Mouse (Mus musculus): ENCODE data around the gene Isg20l2. TPM values are rescaled to one million over a fixed set of nuclear protein-coding genes. Genes with fewer than 3 reads are reported as not detected.

Isg20l2 gene
- polyA plus RNA-seq, 1 experiment from 2014 or later: 51.0 TPM

DNA sequence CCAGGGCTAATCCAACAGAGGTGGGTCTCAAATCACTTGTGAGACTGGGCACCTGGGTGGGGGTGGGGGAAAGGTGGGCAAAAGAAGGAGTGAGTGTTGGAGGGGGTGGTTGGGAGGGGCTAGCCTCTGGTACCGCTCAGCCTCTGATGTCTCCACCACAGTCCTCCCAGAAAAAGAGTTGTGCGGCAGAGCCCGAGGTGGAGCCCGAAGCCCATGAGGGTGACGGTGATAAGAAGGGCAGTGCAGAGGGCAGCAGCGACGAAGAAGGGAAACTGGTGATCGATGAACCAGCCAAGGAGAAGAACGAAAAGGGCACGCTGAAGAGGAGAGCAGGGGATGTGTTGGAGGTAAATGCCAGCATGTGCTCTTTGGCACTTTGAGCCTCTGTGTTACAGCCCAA is 16.2 kb upstream of the Isg20l2 start:
- Histone ChIP-seq H3K27me3 (no peaks in the 10 kb centered on the region), H3K4me2 (replicated peaks) (no peak overlapping the region), H3K9ac (replicated peaks) (no peak overlapping the region), H3K4me1 (replicated peaks) (peaks cover 29% of the 10 kb centered on the region), H3K36me3 (peaks cover 47% of the 10 kb centered on the region), H3K9me3 (no peaks in the 10 kb centered on the region), H3K4me3 (replicated peaks) (no peak overlapping the region), H3K27ac (no peak overlapping the region)
- WGBS: 94% methylated on average over 10 of the region's 10 CpGs
- ATAC-seq: no peak

GRCm38 (mm10) chr3:87916990-87917389 is 13.1 kb upstream of the Isg20l2 start:
- Histone ChIP-seq H3K4me1 (replicated peaks) (peaks cover 15% of the 10 kb centered on the region), H3K27ac (no peak overlapping the region), H3K36me3 (peaks cover 50% of the 10 kb centered on the region), H3K9ac (replicated peaks) (no peak overlapping the region), H3K4me3 (replicated peaks) (no peak overlapping the region), H3K4me2 (replicated peaks) (no peak overlapping the region), H3K27me3 (no peaks in the 10 kb centered on the region), H3K9me3 (no peaks in the 10 kb centered on the region)
- WGBS: 96% methylated on average over 1 of the region's 1 CpGs
- no peak for ATAC-seq

- Histone ChIP-seq H3K36me3 (peaks cover 60% of the 10 kb centered on the region), H3K9ac (replicated peaks) (no peak overlapping the region), H3K9me3 (no peaks in the 10 kb centered on the region), H3K27me3 (no peaks in the 10 kb centered on the region), H3K27ac (0 out of 2 replicates have a peak overlapping the region, but pooled peaks have one; percentile 19), H3K4me1 (replicated peaks) (peaks cover 15% of the 10 kb centered on the region), H3K4me3 (replicated peaks) (no peak overlapping the region), H3K4me2 (replicated peaks) (peak overlapping the region; percentile 76)
- 98% methylated on average over 1 of the region's 1 CpGs for WGBS
- no peak for ATAC-seq
These were observed 11.6 kb upstream of the Isg20l2 start for GRCm38 (mm10) chr3:87918551-87918950.

DNA sequence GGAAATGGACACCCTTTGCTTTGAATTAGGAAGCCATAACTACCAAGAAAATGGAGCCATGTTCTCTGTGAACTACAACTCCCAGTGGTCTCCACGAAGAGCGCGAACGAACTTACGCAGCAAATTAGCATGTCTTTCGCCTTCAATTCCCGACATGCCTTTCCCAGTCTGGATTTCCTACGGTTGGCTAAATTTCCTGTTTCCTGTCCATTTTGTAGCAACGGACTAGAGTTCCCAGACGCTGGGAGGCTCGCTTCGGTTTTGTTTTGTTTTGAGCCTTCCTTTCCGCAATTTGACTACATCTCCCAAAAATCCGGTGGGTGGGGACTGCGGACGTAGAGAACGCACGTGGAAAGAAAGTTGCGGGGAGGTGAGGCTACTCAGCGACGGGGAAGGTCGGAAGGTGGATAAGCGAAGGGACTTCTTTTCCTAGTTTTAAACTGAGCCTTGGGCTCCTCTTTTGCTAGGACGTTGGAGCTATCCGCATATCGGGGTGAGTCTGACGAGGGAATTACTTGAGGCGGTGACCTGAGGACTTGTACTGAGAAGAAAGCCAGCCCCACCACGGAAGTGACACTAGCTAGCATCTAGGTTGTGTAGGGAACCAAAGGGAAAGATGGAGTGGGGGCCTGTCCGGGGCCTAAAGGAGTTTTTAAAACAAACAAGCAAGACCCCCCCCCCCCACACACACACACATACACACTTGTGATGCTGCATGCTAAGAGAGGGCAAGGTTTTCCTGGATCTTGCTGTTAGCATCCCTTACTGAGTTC is 10.6 kb upstream of the Isg20l2 start, which contains the start of gene Mrpl24:
Gene Mrpl24 (plus strand): TSS at position 171 of the 773 bp plus-strand sequence.
- Histone ChIP-seq H3K4me3 (replicated peaks) (peak within 1 kb of the TSS; percentile 57), H3K27me3 (no peaks in the 10 kb centered on the region), H3K27ac (peak within 1 kb of the TSS; percentile 45), H3K4me1 (replicated peaks) (peaks cover 15% of the 10 kb centered on the region), H3K36me3 (peaks cover 60% of the 10 kb centered on the region), H3K9ac (replicated peaks) (peak within 1 kb of the TSS; percentile 70), H3K9me3 (no peaks in the 10 kb centered on the region), H3K4me2 (replicated peaks) (peak within 1 kb of the TSS; percentile 76)
- ATAC-seq: peak; percentile 86
- under 1% methylated on average over 30 of the region's 30 CpGs for WGBS

GRCm38 (mm10) chr3:87920270-87920943 is 9.7 kb upstream of the Isg20l2 start:
- H3K4me2 ChIP-seq (replicated peaks): peak overlapping the region; percentile 76
- H3K4me1 ChIP-seq (replicated peaks): peaks cover 15% of the 10 kb centered on the region
- 71% methylated on average over 9 of the region's 9 CpGs for WGBS
- H3K27me3 ChIP-seq: no peaks in the 10 kb centered on the region
- no peak for ATAC-seq
- no peak overlapping the region for H3K27ac ChIP-seq
- H3K9ac ChIP-seq (replicated peaks): peak overlapping the region; percentile 70; the same call in 1 of the 2 replicates
- no peaks in the 10 kb centered on the region for H3K9me3 ChIP-seq
- H3K4me3 ChIP-seq (replicated peaks): peak overlapping the region; percentile 57
- peaks cover 60% of the 10 kb centered on the region for H3K36me3 ChIP-seq

- H3K4me1 ChIP-seq (replicated peaks): peaks cover 20% of the 10 kb centered on the region
- 85% methylated on average over 7 of the region's 7 CpGs for WGBS
- no peaks in the 10 kb centered on the region for H3K27me3 ChIP-seq
- no peak overlapping the region for H3K4me2 ChIP-seq (replicated peaks)
- peaks cover 60% of the 10 kb centered on the region for H3K36me3 ChIP-seq
- ATAC-seq: no peak
- no peak overlapping the region for H3K4me3 ChIP-seq (replicated peaks)
- no peaks in the 10 kb centered on the region for H3K9me3 ChIP-seq
- no peak overlapping the region for H3K27ac ChIP-seq
- no peak overlapping the region for H3K9ac ChIP-seq (replicated peaks)
These were observed 5.1 kb upstream of the Isg20l2 start for GRCm38 (mm10) chr3:87924996-87925395.

DNA sequence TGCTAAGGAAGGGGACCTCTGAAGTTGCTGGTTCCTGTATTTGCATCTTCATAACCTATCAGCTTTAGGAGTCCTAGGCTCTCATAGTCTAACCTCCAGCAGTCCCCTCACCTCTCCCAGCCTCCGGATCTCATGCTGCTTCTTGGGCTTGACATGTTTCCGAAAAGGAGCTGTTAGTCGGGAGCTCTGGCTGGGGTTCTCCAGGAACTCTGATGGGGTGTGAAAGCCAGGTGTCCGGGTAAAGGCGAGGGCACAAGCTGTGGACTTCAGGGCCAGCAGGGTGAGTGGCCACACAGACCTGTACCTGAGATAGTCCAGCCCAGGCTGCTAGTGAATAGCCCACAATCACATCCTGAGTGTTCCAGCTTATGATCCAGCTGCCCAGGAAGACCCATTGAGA is 2.7 kb upstream of the Isg20l2 start:
- Histone ChIP-seq H3K4me2 (replicated peaks) (no peak overlapping the region), H3K9me3 (no peaks in the 10 kb centered on the region), H3K27ac (no peak overlapping the region), H3K27me3 (no peaks in the 10 kb centered on the region), H3K36me3 (peaks cover 61% of the 10 kb centered on the region), H3K4me1 (replicated peaks) (peaks cover 26% of the 10 kb centered on the region), H3K4me3 (replicated peaks) (no peak overlapping the region), H3K9ac (replicated peaks) (no peak overlapping the region)
- WGBS: 89% methylated on average over 5 of the region's 5 CpGs
- ATAC-seq: no peak

DNA sequence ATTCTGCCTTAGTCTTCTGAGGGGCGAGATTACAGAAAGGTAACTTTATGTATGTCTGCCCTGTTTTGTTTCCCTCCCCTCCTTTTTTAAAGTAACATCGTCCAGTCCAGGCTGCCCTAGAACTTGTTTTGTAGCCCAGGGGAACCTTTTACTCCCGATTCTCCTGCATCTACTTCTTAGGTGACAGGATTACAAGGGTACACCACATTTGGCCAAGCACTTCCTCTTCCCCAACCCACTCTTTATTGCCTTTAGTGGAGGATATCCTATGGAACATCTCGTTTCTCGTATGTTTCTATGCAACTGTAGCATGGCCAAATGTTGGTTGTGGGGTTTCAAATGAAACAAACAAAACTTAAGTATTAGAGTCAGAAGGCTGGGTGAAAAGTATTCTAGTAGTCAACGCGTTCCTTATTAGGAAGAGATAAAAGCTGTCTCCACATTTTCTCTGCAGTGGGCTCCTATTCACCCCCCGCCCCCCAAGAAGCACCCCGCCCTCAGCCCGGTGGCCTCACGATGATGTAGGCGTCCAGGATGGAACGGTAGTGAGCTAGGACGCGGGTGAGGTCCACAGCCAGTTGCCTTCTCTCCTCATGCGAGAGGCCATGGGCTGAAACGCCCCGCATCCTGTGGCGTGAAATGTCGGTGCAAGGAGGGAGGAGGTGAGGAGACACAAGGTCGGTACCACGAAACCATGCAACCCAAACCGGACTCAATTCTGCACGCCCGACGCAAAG is 605 bp upstream of the Isg20l2 start:
- H3K4me1 ChIP-seq (replicated peaks): peaks cover 42% of the 10 kb centered on the region
- peak overlapping the region; percentile 90 for H3K27ac ChIP-seq
- no peaks in the 10 kb centered on the region for H3K9me3 ChIP-seq
- 7% methylated on average over 26 of the region's 26 CpGs for WGBS
- peak; percentile 73 for ATAC-seq
- H3K9ac ChIP-seq (replicated peaks): peak overlapping the region; percentile 91
- H3K4me2 ChIP-seq (replicated peaks): peak overlapping the region; percentile 77
- H3K27me3 ChIP-seq: no peaks in the 10 kb centered on the region
- peak overlapping the region; percentile 94 for H3K4me3 ChIP-seq (replicated peaks)
- H3K36me3 ChIP-seq: peaks cover 58% of the 10 kb centered on the region

- Histone ChIP-seq H3K9ac (replicated peaks) (no peak overlapping the region), H3K9me3 (no peaks in the 10 kb centered on the region), H3K27ac (no peak overlapping the region), H3K4me1 (replicated peaks) (peaks cover 57% of the 10 kb centered on the region), H3K27me3 (no peaks in the 10 kb centered on the region), H3K36me3 (peaks cover 64% of the 10 kb centered on the region), H3K4me2 (replicated peaks) (no peak overlapping the region), H3K4me3 (replicated peaks) (no peak overlapping the region)
- 87% methylated on average over 5 of the region's 5 CpGs for WGBS
- ATAC-seq: no peak
These were observed 3.9 kb downstream of the Isg20l2 start for GRCm38 (mm10) chr3:87934026-87934425.

- Histone ChIP-seq H3K9me3 (no peaks in the 10 kb centered on the region), H3K4me2 (replicated peaks) (no peak overlapping the region), H3K4me3 (replicated peaks) (no peak overlapping the region), H3K4me1 (replicated peaks) (peaks cover 52% of the 10 kb centered on the region), H3K9ac (replicated peaks) (no peak overlapping the region), H3K27ac (no peak overlapping the region), H3K36me3 (peaks cover 68% of the 10 kb centered on the region), H3K27me3 (no peaks in the 10 kb centered on the region)
- ATAC-seq: no peak
- WGBS: 78% methylated on average over 4 of the region's 4 CpGs
These were observed 4.4 kb downstream of the Isg20l2 start for GRCm38 (mm10) chr3:87934501-87934900.

DNA sequence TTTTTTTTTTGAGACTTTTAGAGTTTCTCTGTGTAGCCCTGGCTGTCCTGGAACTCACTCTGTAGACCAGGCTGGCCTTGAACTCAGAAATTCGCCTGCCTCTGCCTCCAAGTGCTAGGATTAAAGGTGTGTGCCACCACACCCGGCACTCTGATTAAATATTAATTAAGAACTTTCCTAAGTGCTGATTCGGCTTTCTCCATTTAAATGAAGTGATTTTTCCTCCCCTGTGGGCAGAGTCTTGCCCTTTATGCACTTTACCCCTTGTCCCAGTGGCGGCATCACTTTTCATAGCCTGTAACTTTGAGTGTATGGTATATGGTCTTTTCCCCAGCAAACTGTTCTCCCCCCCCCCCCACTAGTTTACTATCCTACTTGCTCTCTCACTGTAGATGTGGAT is 5.1 kb downstream of the Isg20l2 start:
- H3K4me3 ChIP-seq (replicated peaks): no peak overlapping the region
- H3K36me3 ChIP-seq: peaks cover 75% of the 10 kb centered on the region
- no peak overlapping the region for H3K9ac ChIP-seq (replicated peaks)
- no peaks in the 10 kb centered on the region for H3K27me3 ChIP-seq
- no peak overlapping the region for H3K4me2 ChIP-seq (replicated peaks)
- H3K27ac ChIP-seq: no peak overlapping the region
- 82% methylated on average over 4 of the region's 4 CpGs for WGBS
- ATAC-seq: no peak
- peaks cover 52% of the 10 kb centered on the region for H3K4me1 ChIP-seq (replicated peaks)
- no peaks in the 10 kb centered on the region for H3K9me3 ChIP-seq

DNA sequence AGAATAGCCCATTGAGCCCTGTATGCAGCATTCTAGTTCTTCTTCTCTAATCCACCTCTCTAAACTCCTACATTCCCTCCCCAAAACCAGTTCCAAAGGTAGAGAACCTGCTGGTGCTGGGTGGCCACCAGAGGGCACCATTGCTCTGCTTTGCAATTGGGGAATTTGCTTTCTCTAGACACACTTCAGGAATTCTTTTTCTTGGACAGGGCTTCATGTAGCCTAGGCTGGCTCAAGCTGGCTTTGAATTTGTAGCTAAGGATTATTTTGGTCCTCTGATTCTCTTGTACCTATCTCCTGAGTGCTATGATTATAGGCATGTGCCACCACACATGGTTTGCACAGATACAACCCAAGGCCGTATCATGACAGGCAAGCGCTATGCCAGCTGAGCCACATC is 5.7 kb downstream of the Isg20l2 start:
- 94% methylated on average over 2 of the region's 2 CpGs for WGBS
- Histone ChIP-seq H3K9ac (replicated peaks) (0 out of 2 replicates have a peak overlapping the region, but pooled peaks have one; percentile 24), H3K27me3 (no peaks in the 10 kb centered on the region), H3K9me3 (no peaks in the 10 kb centered on the region), H3K4me2 (replicated peaks) (no peak overlapping the region), H3K36me3 (peaks cover 80% of the 10 kb centered on the region), H3K27ac (no peak overlapping the region), H3K4me1 (replicated peaks) (peaks cover 51% of the 10 kb centered on the region), H3K4me3 (replicated peaks) (no peak overlapping the region)
- ATAC-seq: peak; percentile 53

All from midbrain, embryonic 13.5 days (tissue).